Mouse (Mus musculus): ENCODE results near the gene Gm20388. TPM values are rescaled to one million over a fixed set of nuclear protein-coding genes. Genes with fewer than 3 reads are reported as not detected.

The Gm20388 gene
- polyA plus RNA-seq, 1 experiment from 2014 or later, result not detected

DNA sequence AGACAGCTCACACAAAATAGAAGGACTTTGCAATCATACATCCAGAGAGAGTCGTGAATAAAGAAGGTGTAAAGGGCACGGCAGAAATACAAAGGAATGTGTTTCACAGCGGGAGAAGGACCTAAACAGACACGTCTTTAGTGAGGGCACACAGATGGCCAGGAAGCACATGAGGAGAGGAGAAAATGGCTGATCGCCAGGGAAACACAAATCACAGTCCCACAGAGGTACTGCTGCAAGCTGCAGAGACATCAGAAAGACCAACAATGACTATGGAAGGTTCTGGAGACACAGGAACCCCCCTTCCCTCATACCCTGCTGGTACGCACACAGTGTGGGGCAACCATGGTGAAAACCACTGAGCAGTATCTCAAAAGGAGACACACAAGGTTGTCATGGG lies 1810.4 kb downstream of the Gm20388 start:
- H3K9me3 ChIP-seq (ENCODE audit: control insufficient read depth, low read length), result no peaks in the 10 kb centered on the region
- no peak overlapping the region for H3K9ac ChIP-seq
- H3K27me3 ChIP-seq (ENCODE audit: control insufficient read depth, insufficient read depth, low read length), result no peaks in the 10 kb centered on the region
- WGBS, result 44% methylated on average over 6 of the region's 6 CpGs
- DNase-seq (ENCODE audit: low spot score) (no peak), ATAC-seq (ENCODE audit: low FRiP score) (no peak)
- H3K4me3 ChIP-seq (replicated peaks; ENCODE audit: low read length), result no peak overlapping the region
- H3K4me1 ChIP-seq (replicated peaks; ENCODE audit: control insufficient read depth, insufficient read depth, low read length), result peaks cover 8% of the 10 kb centered on the region; the same call in 1 of the 2 replicates
- no peak overlapping the region for H3K4me2 ChIP-seq (replicated peaks)
- H3K36me3 ChIP-seq (replicated peaks; ENCODE audit: control insufficient read depth, insufficient read depth), result no peaks in the 10 kb centered on the region
- no peak overlapping the region for H3K27ac ChIP-seq

DNA sequence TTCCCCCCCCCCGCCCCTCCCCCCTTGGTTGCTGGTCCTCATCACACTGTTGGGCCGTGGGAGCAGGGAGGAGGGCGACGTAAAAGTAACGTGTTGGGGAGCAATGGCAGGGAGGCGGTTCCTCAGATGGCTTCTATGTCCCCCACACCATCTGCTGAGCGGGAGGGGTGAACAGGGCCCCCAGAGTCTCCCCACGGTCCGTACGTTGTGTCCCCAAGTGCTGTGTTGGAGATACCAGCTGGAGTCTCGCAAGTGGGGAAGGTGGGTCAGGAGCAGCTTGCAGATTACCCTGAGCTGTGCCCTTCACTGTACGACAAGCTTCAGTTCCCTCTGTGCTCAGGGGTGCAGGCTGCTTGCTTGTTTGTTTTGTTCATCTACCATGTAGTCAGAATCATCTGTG lies 1813.2 kb downstream of the Gm20388 start:
- WGBS, result 75% methylated on average over 11 of the region's 12 CpGs
- H3K4me2 ChIP-seq (replicated peaks), result no peak overlapping the region
- DNase-seq (ENCODE audit: low spot score) (no peak), ATAC-seq (ENCODE audit: low FRiP score) (no peak)
- no peaks in the 10 kb centered on the region for H3K9me3 ChIP-seq (ENCODE audit: control insufficient read depth, low read length)
- H3K36me3 ChIP-seq (replicated peaks; ENCODE audit: control insufficient read depth, insufficient read depth), result no peaks in the 10 kb centered on the region
- no peak overlapping the region for H3K27ac ChIP-seq
- peaks cover 4% of the 10 kb centered on the region; the same call in 1 of the 2 replicates for H3K27me3 ChIP-seq (ENCODE audit: control insufficient read depth, insufficient read depth, low read length)
- no peak overlapping the region for H3K4me3 ChIP-seq (replicated peaks; ENCODE audit: low read length)
- H3K4me1 ChIP-seq (replicated peaks; ENCODE audit: control insufficient read depth, insufficient read depth, low read length), result no peaks in the 10 kb centered on the region
- H3K9ac ChIP-seq, result no peak overlapping the region

GRCm38 (mm10) chr8:121727164-121727563 lies 1816.5 kb downstream of the Gm20388 start:
- H3K4me2 ChIP-seq (replicated peaks), result no peak overlapping the region
- no peak overlapping the region for H3K27ac ChIP-seq
- H3K9me3 ChIP-seq (ENCODE audit: control insufficient read depth, low read length), result no peaks in the 10 kb centered on the region
- peaks cover 7% of the 10 kb centered on the region; the same call in 1 of the 2 replicates for H3K4me1 ChIP-seq (replicated peaks; ENCODE audit: control insufficient read depth, insufficient read depth, low read length)
- WGBS, result 80% methylated on average over 3 of the region's 3 CpGs
- H3K36me3 ChIP-seq (replicated peaks; ENCODE audit: control insufficient read depth, insufficient read depth), result no peaks in the 10 kb centered on the region
- peaks cover 10% of the 10 kb centered on the region; the same call in 1 of the 2 replicates for H3K27me3 ChIP-seq (ENCODE audit: control insufficient read depth, insufficient read depth, low read length)
- H3K4me3 ChIP-seq (replicated peaks; ENCODE audit: low read length), result no peak overlapping the region
- DNase-seq (ENCODE audit: low spot score), result no peak
- H3K9ac ChIP-seq, result no peak overlapping the region
- ATAC-seq (ENCODE audit: low FRiP score), result no peak

DNA sequence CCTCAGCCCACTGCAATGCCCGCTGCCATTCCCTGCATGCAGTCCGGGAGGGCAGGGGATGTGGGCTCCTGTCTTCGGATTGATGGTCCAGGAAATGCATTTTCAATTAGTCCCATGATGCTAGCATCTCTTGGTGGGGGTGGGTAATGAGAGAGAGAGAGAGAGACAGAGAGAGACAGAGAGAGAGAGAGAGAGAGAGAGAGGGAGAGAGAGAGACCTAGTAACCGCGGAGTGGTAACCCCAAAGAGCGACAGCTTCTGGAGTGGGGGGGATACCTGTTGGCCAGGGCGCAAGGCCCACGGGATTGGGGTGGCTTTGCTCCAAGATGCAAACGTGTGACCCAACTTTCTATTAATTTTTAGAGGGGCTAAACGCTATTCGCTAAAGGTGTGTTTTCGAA lies 1818.7 kb downstream of the Gm20388 start, which contains the start of gene Jph3:
Gene Jph3 (plus strand): TSS at position 301 of the 400 bp plus-strand sequence.
- Histone ChIP-seq H3K9ac (peak within 1 kb of the TSS; percentile 88), H3K9me3 (ENCODE audit: control insufficient read depth, low read length) (no peaks in the 10 kb centered on the region), H3K27me3 (ENCODE audit: control insufficient read depth, insufficient read depth, low read length) (peaks cover 10% of the 10 kb centered on the region; the same call in 1 of the 2 replicates), H3K36me3 (replicated peaks; ENCODE audit: control insufficient read depth, insufficient read depth) (no peaks in the 10 kb centered on the region), H3K4me1 (replicated peaks; ENCODE audit: control insufficient read depth, insufficient read depth, low read length) (peaks cover 20% of the 10 kb centered on the region), H3K4me2 (replicated peaks) (peak within 1 kb of the TSS; percentile 89), H3K4me3 (replicated peaks; ENCODE audit: low read length) (peak within 1 kb of the TSS; percentile 79), H3K27ac (peak within 1 kb of the TSS; percentile 73)
- DNase-seq (ENCODE audit: low spot score) (no peak), ATAC-seq (ENCODE audit: low FRiP score) (no peak)
- 6% methylated on average over 12 of the region's 12 CpGs for WGBS

- DNase-seq (ENCODE audit: low spot score) (peak; percentile 41), ATAC-seq (ENCODE audit: low FRiP score) (peak; percentile 41; the same call in 1 of the 2 replicates)
- Histone ChIP-seq H3K36me3 (replicated peaks; ENCODE audit: control insufficient read depth, insufficient read depth) (no peaks in the 10 kb centered on the region), H3K9me3 (ENCODE audit: control insufficient read depth, low read length) (no peaks in the 10 kb centered on the region), H3K4me2 (replicated peaks) (peak overlapping the region; percentile 89), H3K4me1 (replicated peaks; ENCODE audit: control insufficient read depth, insufficient read depth, low read length) (peaks cover 20% of the 10 kb centered on the region), H3K27me3 (ENCODE audit: control insufficient read depth, insufficient read depth, low read length) (peaks cover 10% of the 10 kb centered on the region; the same call in 1 of the 2 replicates), H3K9ac (peak overlapping the region; percentile 88), H3K27ac (peak overlapping the region; percentile 73; the same call in 1 of the 2 replicates), H3K4me3 (replicated peaks; ENCODE audit: low read length) (peak overlapping the region; percentile 79)
- WGBS, result under 1% methylated on average over 28 of the region's 54 CpGs
Measured at GRCm38 (mm10) chr8:121729754-121730153, 1819.1 kb downstream of the Gm20388 start.

- DNase-seq (ENCODE audit: low spot score) (peak; percentile 47), ATAC-seq (ENCODE audit: low FRiP score) (peak; percentile 52; the same call in 1 of the 2 replicates)
- WGBS, result under 1% methylated on average over 35 of the region's 60 CpGs
- Histone ChIP-seq H3K27ac (peak overlapping the region; percentile 73), H3K36me3 (replicated peaks; ENCODE audit: control insufficient read depth, insufficient read depth) (no peaks in the 10 kb centered on the region), H3K4me2 (replicated peaks) (peak overlapping the region; percentile 89), H3K4me1 (replicated peaks; ENCODE audit: control insufficient read depth, insufficient read depth, low read length) (peaks cover 20% of the 10 kb centered on the region), H3K9ac (peak overlapping the region; percentile 88), H3K27me3 (ENCODE audit: control insufficient read depth, insufficient read depth, low read length) (peaks cover 10% of the 10 kb centered on the region; the same call in 1 of the 2 replicates), H3K9me3 (ENCODE audit: control insufficient read depth, low read length) (no peaks in the 10 kb centered on the region), H3K4me3 (replicated peaks; ENCODE audit: low read length) (peak overlapping the region; percentile 79)
Measured at GRCm38 (mm10) chr8:121730170-121730569, 1819.5 kb downstream of the Gm20388 start.

- no peaks in the 10 kb centered on the region for H3K36me3 ChIP-seq (replicated peaks; ENCODE audit: control insufficient read depth, insufficient read depth)
- H3K9me3 ChIP-seq (ENCODE audit: control insufficient read depth, low read length), result no peaks in the 10 kb centered on the region
- peak overlapping the region; percentile 79 for H3K4me3 ChIP-seq (replicated peaks; ENCODE audit: low read length)
- peak overlapping the region; percentile 89 for H3K4me2 ChIP-seq (replicated peaks)
- H3K27ac ChIP-seq, result peak overlapping the region; percentile 73
- 0% methylated on average over 37 of the region's 37 CpGs for WGBS
- peaks cover 20% of the 10 kb centered on the region for H3K4me1 ChIP-seq (replicated peaks; ENCODE audit: control insufficient read depth, insufficient read depth, low read length)
- H3K9ac ChIP-seq, result peak overlapping the region; percentile 88
- H3K27me3 ChIP-seq (ENCODE audit: control insufficient read depth, insufficient read depth, low read length), result peaks cover 10% of the 10 kb centered on the region; the same call in 1 of the 2 replicates
- DNase-seq (ENCODE audit: low spot score) (no peak), ATAC-seq (ENCODE audit: low FRiP score) (no peak)
Measured at GRCm38 (mm10) chr8:121730646-121731045, 1820.0 kb downstream of the Gm20388 start.

DNA sequence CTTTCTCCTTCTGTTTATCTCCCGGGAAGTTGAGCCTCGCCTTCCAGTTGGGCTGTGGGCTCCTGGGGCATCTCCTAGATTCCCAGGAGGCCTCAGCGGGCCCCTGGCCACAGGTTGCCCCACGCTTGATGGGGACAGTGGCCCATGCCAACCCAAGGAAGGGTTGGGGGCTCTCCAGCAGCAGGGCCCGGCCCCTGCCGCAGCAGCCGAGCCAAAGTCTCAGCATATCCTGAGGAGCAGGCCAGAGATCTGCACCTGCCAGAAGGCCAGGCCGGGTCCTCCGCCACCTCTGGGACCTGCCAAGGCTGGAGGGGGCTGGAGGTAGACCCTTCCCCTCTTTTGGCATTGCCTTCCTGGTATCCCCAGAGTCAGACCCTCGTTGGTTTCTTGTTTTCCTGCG lies 1820.4 kb downstream of the Gm20388 start:
- Histone ChIP-seq H3K4me2 (replicated peaks) (peak overlapping the region; percentile 89), H3K36me3 (replicated peaks; ENCODE audit: control insufficient read depth, insufficient read depth) (no peaks in the 10 kb centered on the region), H3K4me1 (replicated peaks; ENCODE audit: control insufficient read depth, insufficient read depth, low read length) (peaks cover 20% of the 10 kb centered on the region), H3K9ac (peak overlapping the region; percentile 88), H3K4me3 (replicated peaks; ENCODE audit: low read length) (peak overlapping the region; percentile 79), H3K27me3 (ENCODE audit: control insufficient read depth, insufficient read depth, low read length) (peaks cover 10% of the 10 kb centered on the region; the same call in 1 of the 2 replicates), H3K9me3 (ENCODE audit: control insufficient read depth, low read length) (no peaks in the 10 kb centered on the region), H3K27ac (peak overlapping the region; percentile 44; the same call in 1 of the 2 replicates)
- ATAC-seq (ENCODE audit: low FRiP score), result no peak; the same call in 1 of the 2 replicates
- WGBS, result 1% methylated on average over 11 of the region's 11 CpGs
- no peak for DNase-seq (ENCODE audit: low spot score)

- Histone ChIP-seq H3K9ac (peak overlapping the region; percentile 88), H3K4me1 (replicated peaks; ENCODE audit: control insufficient read depth, insufficient read depth, low read length) (peaks cover 20% of the 10 kb centered on the region), H3K27ac (peak overlapping the region; percentile 44; the same call in 1 of the 2 replicates), H3K4me2 (replicated peaks) (peak overlapping the region; percentile 89), H3K36me3 (replicated peaks; ENCODE audit: control insufficient read depth, insufficient read depth) (no peaks in the 10 kb centered on the region), H3K4me3 (replicated peaks; ENCODE audit: low read length) (peak overlapping the region; percentile 79), H3K27me3 (ENCODE audit: control insufficient read depth, insufficient read depth, low read length) (peaks cover 10% of the 10 kb centered on the region; the same call in 1 of the 2 replicates), H3K9me3 (ENCODE audit: control insufficient read depth, low read length) (no peaks in the 10 kb centered on the region)
- DNase-seq (ENCODE audit: low spot score), result peak; percentile 36
- no peak for ATAC-seq (ENCODE audit: low FRiP score)
- 3% methylated on average over 26 of the region's 26 CpGs for WGBS
Measured at GRCm38 (mm10) chr8:121731471-121732333, 1821.1 kb downstream of the Gm20388 start.
